Mouse (Mus musculus): ENCODE measurements around the gene Ipmk.
"Not testable (repeated sequence)": the region's sequence is repeated elsewhere in the genome, so short reads cannot be mapped to it uniquely, and the experiment has no call there.

Ipmk gene

DNA sequence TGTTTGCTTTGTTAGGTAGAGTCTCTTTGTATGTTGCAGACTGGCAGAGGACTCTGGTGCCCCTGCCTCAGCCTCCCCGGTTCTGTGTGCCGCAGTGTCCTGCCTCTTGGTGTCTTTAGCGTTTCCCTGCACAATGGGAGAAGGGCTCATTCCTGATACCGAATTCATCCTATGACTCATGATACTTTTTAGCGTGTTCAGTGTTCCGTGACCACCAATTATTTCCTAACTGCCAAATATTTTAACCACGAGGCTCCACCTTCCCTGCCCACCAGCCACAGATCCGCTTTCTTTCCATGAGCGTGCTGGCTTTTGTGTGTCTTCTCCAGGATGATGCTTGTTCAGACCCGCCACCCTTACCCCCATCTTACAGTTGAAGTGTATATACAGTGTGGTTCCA lies 16.3 kb downstream of the Ipmk start:
- no peak for ATAC-seq (ENCODE audit: insufficient number of reproducible peaks, low FRiP score, low TSS enrichment)

DNA sequence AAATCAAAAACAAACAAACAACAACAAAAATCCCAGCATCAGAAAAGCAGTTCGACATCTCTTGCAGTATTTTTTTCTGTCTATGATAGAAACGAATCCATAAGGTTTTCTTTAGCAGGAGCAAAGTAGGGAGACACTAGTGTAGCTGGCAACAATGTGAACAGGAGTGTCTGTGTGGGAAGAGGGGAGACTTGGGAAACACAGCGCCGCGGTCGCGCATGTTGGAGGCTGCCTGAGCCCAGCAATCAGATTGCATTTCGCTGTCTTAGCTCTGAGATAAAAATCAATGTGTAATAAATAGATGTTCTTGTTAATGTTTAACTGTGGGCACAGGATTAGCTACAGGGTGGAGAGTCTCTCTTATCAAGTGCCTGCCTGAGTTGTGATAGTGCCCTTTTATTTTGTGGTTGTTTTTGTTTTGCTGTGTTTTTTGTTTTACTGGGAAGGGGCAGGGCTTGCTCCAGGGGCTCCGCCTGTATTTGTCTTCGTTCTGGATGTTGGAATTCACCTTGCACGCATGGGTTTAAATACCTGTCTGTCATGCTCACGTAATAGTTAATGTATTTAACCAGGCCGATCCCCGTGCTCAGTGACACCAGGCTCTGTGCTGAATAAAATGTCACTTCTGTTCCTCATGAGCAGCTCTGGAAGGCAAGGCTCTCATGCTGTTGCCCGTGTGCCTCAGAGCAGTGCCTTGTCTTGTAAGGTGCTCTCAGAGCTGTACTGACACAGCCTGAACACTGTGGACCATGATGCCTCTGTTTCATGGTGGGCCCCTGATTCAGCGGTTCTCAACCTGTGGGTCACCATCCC lies 20.8 kb downstream of the Ipmk start:
- ATAC-seq (ENCODE audit: insufficient number of reproducible peaks, low FRiP score, low TSS enrichment): no peak

DNA sequence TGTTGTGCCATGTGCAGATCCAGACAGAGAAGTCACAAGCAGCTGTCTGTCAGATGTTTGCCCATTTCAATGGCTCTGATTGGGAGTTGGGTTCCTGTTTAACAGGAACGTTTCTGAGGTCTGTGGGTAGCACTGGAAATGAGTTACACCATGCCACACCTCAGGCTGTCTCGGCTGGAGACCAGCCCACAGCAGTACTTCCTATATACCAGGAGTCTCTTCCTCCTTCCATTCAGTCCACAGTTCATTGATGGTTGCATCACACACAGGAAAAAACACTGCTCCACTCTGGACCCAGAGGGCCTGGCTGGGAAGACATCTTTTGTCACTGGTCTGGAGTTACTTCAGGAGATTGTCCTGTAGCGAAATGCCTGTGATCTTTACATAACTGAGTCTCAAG lies 21.9 kb downstream of the Ipmk start:
- no peak for ATAC-seq (ENCODE audit: insufficient number of reproducible peaks, low FRiP score, low TSS enrichment)

DNA sequence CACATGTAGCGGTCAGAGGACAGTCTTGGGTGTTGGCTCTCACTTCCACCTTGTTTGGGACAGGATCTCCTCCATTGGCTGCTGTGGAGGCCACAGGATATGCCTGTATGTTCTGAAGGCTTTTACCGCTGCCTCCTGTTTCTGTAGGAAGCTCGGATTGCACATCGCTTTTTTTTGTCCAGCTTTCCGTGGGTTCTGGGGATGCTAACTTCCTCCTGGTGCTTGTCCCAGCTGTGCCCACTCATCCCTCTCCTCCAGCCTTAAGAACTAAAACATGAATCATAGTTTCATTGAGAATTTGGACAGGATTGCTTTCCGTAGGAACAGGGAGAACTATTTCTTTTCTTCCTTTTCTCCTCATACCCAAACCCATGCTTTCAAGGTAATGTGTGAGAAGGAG lies 24.3 kb downstream of the Ipmk start:
- ATAC-seq (ENCODE audit: insufficient number of reproducible peaks, low FRiP score, low TSS enrichment): no peak

DNA sequence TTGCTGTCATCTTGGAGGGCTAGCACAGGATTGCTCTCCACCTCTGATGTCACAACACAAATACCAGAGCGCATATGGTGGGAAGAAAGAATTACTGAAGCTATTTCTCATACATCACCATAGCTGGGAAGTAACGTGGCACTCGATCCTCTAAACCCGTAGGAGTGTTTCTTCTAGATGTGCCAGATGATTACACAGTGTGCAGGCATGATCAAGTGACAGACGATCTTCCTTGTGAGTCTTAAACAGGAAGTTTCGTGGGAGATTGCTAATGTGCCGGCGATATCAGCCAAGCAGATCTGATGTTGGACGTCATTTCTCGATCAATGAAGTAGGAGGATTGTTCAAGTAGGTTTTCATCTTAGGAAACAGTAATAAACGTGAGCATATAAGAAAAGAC lies 26.1 kb downstream of the Ipmk start:
- no peak for ATAC-seq (ENCODE audit: insufficient number of reproducible peaks, low FRiP score, low TSS enrichment)

DNA sequence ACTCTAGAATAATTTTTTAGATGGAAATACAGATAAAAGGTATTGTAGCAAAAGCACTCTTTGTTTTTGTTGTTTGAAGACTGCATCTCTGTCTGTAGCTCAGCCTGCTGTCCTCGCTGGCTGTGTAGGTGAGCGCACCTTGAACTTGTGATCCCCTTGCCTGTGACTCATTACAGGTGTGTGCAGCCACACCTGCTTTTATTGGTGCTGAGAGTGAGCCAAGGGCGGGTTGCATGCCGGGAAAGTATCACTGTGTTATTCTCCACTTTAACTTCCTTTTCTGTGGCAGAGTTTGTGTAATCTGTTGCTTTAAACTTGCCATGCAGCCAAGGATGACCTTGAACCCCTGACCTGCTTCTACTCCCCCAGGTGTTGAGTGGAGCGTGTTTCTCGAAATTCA lies 28.5 kb downstream of the Ipmk start:
- ATAC-seq (ENCODE audit: insufficient number of reproducible peaks, low FRiP score, low TSS enrichment): no peak

DNA sequence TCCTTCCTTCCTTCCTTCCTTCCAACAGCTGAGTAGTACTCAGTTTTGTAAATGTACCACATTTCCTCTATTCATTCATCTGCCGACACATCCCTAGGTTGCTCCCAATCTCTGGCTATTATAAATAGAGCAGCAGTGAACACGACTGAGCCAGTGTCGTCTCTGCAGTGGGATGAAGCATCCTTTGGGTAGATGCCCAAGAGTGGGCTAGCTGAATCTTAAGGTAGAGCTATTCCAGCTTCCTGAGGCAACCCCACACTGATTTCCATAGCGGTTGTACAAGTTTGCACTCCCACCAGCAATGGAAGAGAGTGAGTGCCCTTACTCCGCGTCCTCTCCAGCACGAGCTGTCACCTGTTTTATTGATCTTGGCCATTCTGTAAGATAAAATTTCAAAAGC lies 32.8 kb downstream of the Ipmk start:
- ATAC-seq (ENCODE audit: insufficient number of reproducible peaks, low FRiP score, low TSS enrichment): no peak

DNA sequence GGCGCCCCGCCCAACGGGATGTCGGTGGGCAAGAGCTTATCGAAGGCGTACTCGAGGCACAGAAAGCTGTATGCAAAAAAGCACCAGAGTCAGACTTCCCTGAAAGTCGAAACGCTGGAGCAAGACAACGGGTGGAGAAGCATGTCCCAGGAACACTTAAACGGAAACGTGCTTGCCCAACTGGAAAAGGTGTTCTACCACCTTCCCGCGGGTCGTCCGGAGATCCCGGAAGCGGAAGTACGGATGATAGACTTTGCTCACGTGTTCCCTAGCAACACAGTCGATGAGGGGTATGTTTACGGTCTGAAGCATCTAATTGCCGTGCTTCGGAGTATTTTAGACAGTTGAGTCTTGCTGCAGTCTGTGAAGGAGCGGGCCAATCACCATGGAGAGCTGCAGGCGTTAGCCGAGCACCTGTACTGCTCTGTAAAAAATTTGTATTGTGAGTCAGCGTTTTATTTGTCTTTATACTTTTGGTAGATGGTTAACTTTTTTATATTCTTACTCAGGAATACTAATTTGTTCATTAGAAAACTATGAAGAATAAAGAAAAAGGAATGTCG lies 34.0 kb downstream of the Ipmk start:
- ATAC-seq (ENCODE audit: insufficient number of reproducible peaks, low FRiP score, low TSS enrichment): no peak

DNA sequence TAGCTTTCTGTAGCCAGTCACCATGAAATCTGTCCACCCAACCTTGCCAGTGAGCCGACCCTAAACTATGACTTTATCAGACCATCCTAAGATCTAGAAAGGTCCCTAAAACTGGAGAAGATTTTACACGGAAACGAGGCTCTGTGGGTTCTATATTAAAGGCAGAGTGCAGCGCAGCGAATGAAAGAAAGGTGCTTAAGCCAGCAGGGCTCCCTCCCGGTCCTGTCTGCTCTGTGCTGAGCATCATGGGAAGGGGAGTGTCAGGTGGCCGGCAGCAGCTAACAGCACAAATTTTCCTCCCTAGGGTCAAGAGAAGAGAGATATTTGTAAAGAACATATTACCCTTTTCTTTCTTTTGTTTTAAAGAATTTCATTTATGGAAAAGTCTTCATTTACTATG lies 34.5 kb downstream of the Ipmk start:
- no peak for ATAC-seq (ENCODE audit: insufficient number of reproducible peaks, low FRiP score, low TSS enrichment)

DNA sequence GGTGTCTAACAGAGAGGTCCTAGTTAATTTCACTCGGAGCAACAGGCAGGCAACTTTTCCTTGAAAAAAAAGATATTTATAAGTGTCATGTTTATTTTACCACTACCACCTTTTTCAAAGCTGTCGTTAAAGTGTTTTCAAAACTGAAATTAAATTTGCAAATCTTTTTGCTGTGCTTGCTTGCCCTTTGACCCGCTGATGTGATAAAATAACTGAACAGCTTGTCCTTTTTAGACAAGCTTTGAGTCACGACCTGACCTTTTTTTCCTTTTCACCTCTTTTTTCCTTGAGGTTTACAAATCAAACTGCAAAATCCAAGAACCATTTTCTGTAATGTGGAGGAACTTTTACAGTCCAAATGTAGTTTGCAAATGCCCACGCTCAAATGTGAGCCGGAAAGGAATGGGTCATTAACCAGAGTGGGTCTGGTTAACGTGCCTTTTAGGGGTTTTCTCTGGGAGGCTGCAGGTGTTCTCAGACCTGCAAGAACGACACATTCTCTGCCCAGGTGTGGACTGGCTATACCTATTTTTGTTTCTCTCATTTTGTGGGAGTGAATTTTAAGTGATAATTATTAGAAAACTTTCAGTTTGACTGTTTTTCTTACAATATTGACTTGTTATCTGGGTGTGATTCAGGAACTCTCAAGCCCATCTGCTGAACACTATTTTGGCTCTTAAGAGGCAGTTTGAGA lies 35.4 kb downstream of the Ipmk start:
- no peak for ATAC-seq (ENCODE audit: insufficient number of reproducible peaks, low FRiP score, low TSS enrichment)

DNA sequence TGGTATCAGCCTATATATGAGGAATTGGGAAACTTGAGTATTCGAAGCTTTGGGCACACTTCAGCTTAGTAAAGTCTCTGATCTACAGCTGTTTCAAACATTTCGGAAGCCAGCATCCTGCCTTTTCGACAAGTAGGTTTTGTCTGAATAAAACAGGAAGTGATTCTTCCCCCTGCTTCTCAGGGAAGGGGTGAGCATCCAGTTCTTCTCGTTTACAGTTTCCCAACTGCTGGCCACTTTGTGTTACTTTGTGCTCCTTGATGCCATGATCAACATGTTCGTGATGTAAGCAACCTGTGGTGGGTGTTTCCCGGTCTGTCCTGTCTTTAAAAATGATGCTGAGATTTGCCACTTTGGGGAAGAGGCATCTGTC lies 36.0 kb downstream of the Ipmk start:
- ATAC-seq (ENCODE audit: insufficient number of reproducible peaks, low FRiP score, low TSS enrichment): not testable (repeated sequence)

DNA sequence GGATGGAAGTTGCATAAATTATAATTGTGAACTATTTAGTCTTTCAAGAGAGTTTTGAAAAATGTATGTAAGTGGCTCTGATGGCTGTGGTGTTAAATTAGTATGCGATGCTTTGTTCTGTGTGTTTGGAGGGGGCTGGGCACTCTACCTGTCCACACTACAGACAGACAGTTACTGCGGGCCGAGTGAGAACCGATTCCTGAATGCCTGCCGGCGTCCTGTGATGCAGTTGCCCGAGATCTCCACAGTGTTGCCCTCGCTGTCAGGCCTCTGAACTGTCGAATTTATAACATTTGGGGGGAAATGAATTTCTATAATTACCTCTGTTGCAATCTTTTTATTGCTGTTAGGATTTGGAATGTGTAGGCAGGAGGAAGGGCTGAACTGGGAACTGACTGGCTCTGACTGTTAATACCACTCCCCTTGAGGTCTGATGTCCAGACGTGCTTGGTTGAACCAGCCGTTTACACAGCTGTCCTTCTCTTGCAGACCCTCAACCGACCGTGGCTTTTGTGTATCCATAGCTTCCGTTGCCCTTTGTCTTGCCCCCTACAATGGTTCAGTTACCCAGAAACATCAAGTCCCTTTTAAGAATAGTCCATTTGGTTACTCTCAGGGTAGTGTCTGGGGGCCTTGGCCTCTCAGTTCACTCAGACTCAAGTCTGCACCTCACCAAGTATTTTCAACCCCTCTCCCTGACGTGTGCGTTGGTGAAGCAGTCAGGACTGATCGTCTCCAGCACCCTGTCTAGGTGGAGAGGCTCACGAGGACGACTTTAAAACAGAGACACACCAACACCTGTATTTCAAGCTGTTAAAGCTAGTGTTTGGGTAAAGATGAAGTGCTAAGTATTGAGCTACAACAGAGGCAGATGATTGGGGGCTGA lies 36.8 kb downstream of the Ipmk start:
- ATAC-seq (ENCODE audit: insufficient number of reproducible peaks, low FRiP score, low TSS enrichment): no peak

DNA sequence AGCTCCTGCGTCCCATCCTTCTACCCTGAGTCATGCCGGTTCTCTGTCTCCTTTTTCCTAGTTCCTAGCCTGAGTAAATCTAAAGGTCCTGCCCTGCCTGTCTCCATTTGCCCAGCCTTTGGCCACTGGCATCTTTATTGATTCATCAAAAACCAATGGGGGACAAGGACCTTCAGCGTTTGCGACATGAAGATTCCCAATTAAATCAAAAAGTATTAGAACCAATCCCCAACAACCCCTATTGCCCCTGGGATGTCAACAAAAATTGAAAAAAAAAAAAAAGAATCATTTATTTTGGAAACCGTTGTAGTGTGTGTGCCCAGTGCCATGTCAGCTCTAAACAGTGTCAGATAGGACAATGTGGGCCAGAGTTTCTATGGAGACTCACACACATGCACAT lies 41.7 kb downstream of the Ipmk start:
- no peak for ATAC-seq (ENCODE audit: insufficient number of reproducible peaks, low FRiP score, low TSS enrichment)

DNA sequence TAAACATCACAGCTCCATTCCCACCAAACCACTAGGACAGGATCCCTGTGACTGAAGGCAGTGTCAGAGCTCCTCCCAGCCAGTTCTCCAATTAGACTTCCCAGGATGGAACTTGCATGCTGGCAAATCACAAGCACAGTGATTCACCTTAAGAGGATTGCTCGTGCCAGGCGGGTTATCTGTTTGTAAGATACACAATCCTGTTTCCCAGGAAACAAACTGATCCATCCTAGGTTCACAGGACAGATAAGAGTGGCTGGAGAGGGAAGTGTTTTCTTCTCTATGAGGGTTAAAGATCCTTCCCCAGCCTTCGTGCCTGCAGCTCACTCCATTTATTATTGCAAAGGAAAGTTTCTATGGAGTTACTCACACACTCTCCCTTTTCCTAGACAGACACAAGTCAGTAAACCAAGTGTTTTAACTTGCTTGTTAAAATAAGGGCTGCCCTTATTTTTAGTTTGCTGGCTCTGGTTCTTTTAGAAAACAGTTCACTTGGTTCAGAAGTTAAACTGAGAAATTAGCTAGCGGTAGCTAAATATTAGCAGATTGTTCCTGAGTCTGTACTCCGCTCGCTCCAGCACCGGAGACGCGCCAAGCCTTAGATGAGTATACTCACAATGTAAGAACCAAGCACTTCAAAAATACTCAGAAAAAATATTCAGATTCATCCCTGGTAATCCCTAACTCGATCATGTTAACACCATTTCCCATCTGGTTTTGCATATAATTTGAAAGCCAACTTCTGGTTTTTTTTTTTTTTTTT lies 51.0 kb downstream of the Ipmk start:
- no peak for ATAC-seq (ENCODE audit: insufficient number of reproducible peaks, low FRiP score, low TSS enrichment)

DNA sequence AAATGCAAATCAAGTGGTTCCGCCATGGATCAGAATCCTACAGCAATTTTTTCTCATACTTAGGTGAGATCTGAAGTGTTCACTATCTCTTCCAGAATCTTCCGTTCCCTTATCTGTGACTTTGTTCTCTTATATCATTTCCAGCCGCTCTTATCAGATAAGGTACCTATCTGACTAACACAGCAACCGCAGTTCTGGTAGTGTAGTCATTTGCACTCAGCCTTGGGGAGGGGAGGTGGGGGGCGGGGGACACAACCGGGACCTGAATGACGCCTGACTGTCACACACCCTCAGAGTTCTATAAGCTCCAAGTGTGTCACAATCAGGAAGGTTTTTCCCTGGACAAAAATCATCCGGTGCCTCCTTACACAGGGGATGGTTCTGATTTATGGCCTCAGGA lies 51.8 kb downstream of the Ipmk start:
- no peak for ATAC-seq (ENCODE audit: insufficient number of reproducible peaks, low FRiP score, low TSS enrichment)

DNA sequence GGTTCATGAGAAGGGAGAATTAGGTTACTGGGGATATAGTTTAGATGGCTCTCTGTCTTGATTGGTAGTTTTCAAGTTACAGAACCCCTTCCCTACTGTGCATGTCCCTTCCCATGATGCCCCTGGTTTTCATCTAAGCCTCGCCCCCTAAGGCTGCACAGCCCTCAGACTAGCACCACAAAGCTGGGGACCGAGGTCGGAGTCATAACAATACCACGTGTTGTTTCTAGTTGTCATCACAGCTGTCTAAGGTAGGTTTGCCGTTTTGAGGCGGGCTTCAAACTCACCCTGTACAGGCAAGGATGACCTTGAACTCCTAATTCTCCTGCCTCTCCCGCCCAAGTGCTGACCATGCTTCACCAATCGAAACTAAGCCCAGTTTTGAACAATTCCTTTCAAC lies 52.4 kb downstream of the Ipmk start:
- ATAC-seq (ENCODE audit: insufficient number of reproducible peaks, low FRiP score, low TSS enrichment): 0 out of 2 replicates have a peak, but pooled peaks have one; percentile 36

DNA sequence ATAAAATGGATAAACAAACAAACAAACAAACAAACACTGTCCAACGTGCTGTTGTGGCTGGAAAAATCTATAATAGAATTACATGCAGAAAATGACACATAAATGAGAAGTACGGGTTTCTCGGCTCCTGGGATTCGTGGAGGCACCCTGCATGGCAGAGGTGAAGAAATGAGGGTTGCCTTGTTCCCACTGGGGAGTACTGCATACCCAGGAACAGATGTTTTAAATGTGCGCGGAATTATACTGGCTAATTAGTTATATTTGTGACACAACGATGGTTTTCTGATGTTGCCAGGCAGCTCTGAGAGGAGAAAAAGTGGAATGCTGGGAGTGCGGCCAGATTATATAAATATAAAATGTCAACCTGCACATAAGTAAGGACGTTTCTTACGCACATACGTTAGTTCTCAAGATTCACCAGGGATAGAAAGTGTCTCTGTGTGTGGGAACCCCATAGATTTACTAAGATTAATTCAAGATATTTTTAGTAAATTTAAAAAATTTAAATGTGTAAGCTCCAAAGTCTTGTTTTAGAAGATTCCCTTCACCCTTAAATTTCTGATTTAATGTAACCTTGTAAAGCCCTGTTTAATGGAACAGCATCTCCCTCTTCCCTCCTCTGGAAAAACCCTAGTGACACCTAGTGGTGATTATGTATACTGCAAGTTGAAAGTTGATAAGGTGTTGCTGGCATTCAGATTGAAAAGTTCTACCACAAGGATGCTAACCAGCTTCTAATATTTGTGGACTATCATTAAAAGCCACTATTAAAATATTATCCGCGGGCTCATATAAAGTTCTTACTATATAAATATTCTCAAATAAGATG lies 53.5 kb downstream of the Ipmk start:
- ATAC-seq (ENCODE audit: insufficient number of reproducible peaks, low FRiP score, low TSS enrichment): no peak

DNA sequence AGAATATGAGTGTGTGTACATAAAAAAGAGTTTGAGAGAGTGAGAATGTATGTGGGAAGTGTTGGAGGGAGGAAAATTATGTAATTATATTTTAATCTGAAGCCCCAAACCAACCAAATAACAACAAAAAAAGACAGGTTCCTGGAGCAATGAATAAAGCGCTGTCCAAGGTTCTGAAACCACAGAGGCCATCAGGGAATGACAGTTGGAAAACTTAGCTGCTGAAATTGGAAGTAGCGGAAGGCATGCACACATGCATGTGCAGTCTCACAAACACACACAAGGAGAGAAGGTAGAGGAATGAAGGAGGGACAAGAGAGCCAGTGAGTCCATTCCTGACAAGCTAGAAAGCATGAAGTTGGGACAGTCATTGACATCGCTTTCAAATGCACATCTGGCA lies 56.1 kb downstream of the Ipmk start:
- no peak for ATAC-seq (ENCODE audit: insufficient number of reproducible peaks, low FRiP score, low TSS enrichment)

DNA sequence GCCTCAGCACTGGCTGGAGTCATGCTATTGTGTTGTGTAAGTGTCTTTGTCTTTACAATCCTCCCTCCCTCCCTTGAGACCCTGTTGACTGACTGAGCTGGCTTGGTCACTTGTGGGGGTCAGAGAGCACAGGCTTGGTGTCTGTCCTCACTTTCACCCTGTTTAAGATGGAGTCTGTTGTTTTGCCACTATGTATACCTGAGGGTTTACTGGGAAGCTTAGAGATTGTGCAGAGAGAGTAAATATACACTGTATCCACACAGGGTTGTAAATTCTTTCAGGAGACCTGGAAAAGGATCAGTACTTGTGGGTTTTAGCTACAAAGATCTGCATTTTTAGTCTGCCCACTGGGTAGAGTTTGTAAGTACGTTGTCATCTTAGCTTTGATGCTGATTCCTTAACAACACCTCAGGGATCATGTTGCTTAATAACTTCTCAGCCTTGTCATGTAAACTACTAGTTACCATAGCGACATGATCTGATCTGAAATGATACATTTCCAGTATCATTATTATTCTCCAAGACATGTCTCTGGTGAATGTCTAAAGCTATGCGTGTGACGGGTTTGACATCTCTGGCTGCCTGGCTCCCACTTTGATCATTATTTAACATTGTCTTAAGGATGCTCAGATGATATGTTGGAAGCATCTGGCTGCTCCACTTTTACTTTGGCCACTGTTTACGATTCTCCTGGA lies 58.1 kb downstream of the Ipmk start:
- ATAC-seq (ENCODE audit: insufficient number of reproducible peaks, low FRiP score, low TSS enrichment): no peak
